Mouse (Mus musculus) heart, adult 2 months (tissue): ENCODE measurements around the gene Zbtb8b.

ENCODE experiments used
- CTCF ChIP-seq: fragments of 200-600 bp; IDR thresholded peaks from 2 replicates; pipeline ENCODE4 v1.8.1; 2022; ENCODE audit warnings: antibody characterized with exemption, mild to moderate bottlenecking, moderate library complexity
- EP300 ChIP-seq: fragments of 200-500 bp; IDR thresholded peaks from 2 replicates; pipeline ENCODE4 v1.6.1; 2011; ENCODE audit warnings: low read depth, low read length, control low read depth; ENCODE audit not compliant: insufficient read depth
- POLR2A ChIP-seq: fragments of 200-500 bp; IDR thresholded peaks from 2 replicates; pipeline ENCODE4 v1.6.1; 2011; ENCODE audit warnings: mild to moderate bottlenecking, low read depth, low read length, control low read depth; ENCODE audit not compliant: insufficient read depth

- TF ChIP-seq POLR2A (no peak), CTCF (no peak), EP300 (no peak)
Observed at GRCm38 (mm10) chr4:129386269-129386946, 54.2 kb downstream of the Zbtb8b start.
